Mouse (Mus musculus): ENCODE data around the gene Ccl21b. TPM values are rescaled to one million over a fixed set of nuclear protein-coding genes. Genes with fewer than 3 reads are reported as not detected.
"Not testable (repeated sequence)": the region's sequence is repeated elsewhere in the genome, so short reads cannot be mapped to it uniquely, and the experiment has no call there.

Gene Ccl21b
- polyA plus RNA-seq (2015; fragmentation: Nextera tagmentation; extraction: Ambion mirVana): not detected in 2 replicates

DNA sequence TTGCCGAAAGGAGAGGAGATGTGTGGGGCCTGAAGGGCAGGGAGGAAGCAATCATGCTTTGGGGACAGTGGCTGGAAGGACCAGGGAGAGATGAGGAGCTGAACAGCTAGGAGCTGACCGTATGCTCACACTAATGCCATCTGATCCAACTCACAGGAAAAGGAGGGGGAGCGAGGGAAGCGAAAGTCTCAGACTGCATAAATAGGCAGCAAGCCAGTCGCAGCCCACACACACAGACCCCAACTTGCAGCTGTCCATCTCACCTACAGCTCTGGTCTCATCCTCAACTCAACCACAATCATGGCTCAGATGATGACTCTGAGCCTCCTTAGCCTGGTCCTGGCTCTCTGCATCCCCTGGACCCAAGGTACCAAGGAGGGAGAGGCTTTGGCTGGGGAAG lies at the start of gene Ccl21b:
TSS of gene Ccl21b (plus strand) at position 301 of the 400 bp plus-strand sequence.
- DNase-seq; H3K27me3 ChIP-seq (ENCODE audit: insufficient read depth, low read length); H3K4me1 ChIP-seq (ENCODE audit: insufficient read depth); H3K4me3 ChIP-seq (ENCODE audit: low read depth, low read length); H3K27ac ChIP-seq (ENCODE audit: low read depth); ATAC-seq; H3K9me3 ChIP-seq (ENCODE audit: low read length); H3K36me3 ChIP-seq (replicated peaks; ENCODE audit: insufficient read depth, low read length); H3K4me2 ChIP-seq (ENCODE audit: low read depth, low read length); H3K9ac ChIP-seq (replicated peaks): not testable (repeated sequence)
- no CpG with 5 or more reads among the region's 5 CpGs for WGBS (ENCODE audit: insufficient replicate concordance)

DNA sequence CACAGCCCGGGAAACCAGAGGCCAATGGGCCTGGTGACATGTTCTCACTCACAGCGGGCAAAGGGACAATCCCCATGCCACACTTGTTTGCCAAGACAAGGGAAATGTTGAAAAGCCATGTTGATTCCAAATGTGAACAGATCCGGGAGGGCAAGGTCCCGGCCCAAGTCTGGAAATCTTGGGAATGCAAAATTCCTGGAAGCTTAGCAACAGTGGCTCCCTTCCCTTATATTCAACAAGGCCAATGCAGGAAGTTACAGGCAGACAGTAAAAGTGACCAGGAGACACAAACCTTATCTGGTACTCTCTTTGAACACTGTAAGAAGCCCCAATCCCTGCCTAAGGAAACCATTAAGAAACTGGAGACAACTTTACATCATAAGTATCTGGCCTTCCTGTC lies 15.2 kb upstream of the Ccl21b start, which contains the start of gene Gm10600:
TSS of gene Gm10600 (plus strand) at position 301 of the 400 bp plus-strand sequence.
- not testable (repeated sequence) for H3K4me3 ChIP-seq (ENCODE audit: low read depth, low read length); H3K27ac ChIP-seq (ENCODE audit: low read depth); DNase-seq; H3K4me1 ChIP-seq (ENCODE audit: insufficient read depth); H3K9ac ChIP-seq (replicated peaks); ATAC-seq; H3K27me3 ChIP-seq (ENCODE audit: insufficient read depth, low read length); H3K9me3 ChIP-seq (ENCODE audit: low read length); H3K4me2 ChIP-seq (ENCODE audit: low read depth, low read length); H3K36me3 ChIP-seq (replicated peaks; ENCODE audit: insufficient read depth, low read length)
- no CpG with 5 or more reads among the region's 4 CpGs for WGBS (ENCODE audit: insufficient replicate concordance)

- no CpG with 5 or more reads among the region's 18 CpGs for WGBS (ENCODE audit: insufficient replicate concordance)
- not testable (repeated sequence) for H3K4me2 ChIP-seq (ENCODE audit: low read depth, low read length); H3K9me3 ChIP-seq (ENCODE audit: low read length); H3K4me3 ChIP-seq (ENCODE audit: low read depth, low read length); ATAC-seq; DNase-seq; H3K4me1 ChIP-seq (ENCODE audit: insufficient read depth); H3K9ac ChIP-seq (replicated peaks); H3K27me3 ChIP-seq (ENCODE audit: insufficient read depth, low read length); H3K36me3 ChIP-seq (replicated peaks; ENCODE audit: insufficient read depth, low read length); H3K27ac ChIP-seq (ENCODE audit: low read depth)
Measured at GRCm38 (mm10) chr4:42293967-42294366, 38.4 kb downstream of the Ccl21b start, which contains the start of gene Gm21953. Gm21953 (plus strand) TSS chr4:42294267.

Other genes starting within 250 kb of the Ccl21b start
- not detected in 2 replicates for gene Gm21093, start 221.0 kb upstream of the Ccl21b start, polyA plus RNA-seq (2015; fragmentation: Nextera tagmentation; extraction: Ambion mirVana)
- gene Gm3893, start 164.6 kb upstream of the Ccl21b start, polyA plus RNA-seq (2015; fragmentation: Nextera tagmentation; extraction: Ambion mirVana): not detected in 2 replicates
- not detected in 2 replicates for gene Gm13304, start 140.9 kb upstream of the Ccl21b start, polyA plus RNA-seq (2015; fragmentation: Nextera tagmentation; extraction: Ambion mirVana)
- gene Gm13306, start 102.3 kb upstream of the Ccl21b start, polyA plus RNA-seq (2015; fragmentation: Nextera tagmentation; extraction: Ambion mirVana): not detected in 2 replicates
- 0.33 and 0.37 TPM in 2 replicates for gene Gm13305, start 87.2 kb upstream of the Ccl21b start, polyA plus RNA-seq (2015; fragmentation: Nextera tagmentation; extraction: Ambion mirVana)
- gene Gm10600, start 15.1 kb upstream of the Ccl21b start, polyA plus RNA-seq (2015; fragmentation: Nextera tagmentation; extraction: Ambion mirVana): not detected in 2 replicates
- gene Gm21953, start 38.5 kb downstream of the Ccl21b start, polyA plus RNA-seq (2015; fragmentation: Nextera tagmentation; extraction: Ambion mirVana): not detected in 2 replicates
- not detected in 2 replicates for gene Fam205a3, start 62.6 kb downstream of the Ccl21b start, polyA plus RNA-seq (2015; fragmentation: Nextera tagmentation; extraction: Ambion mirVana)
- gene Gm21586, start 183.6 kb downstream of the Ccl21b start, polyA plus RNA-seq (2015; fragmentation: Nextera tagmentation; extraction: Ambion mirVana): not detected in 2 replicates
- not detected in 2 replicates for gene Gm2163, start 211.0 kb downstream of the Ccl21b start, polyA plus RNA-seq (2015; fragmentation: Nextera tagmentation; extraction: Ambion mirVana)

Data from liver, postnatal 0 days (tissue).